Mouse (Mus musculus): ENCODE measurements around the gene Ccdc149.

Gene Ccdc149

DNA sequence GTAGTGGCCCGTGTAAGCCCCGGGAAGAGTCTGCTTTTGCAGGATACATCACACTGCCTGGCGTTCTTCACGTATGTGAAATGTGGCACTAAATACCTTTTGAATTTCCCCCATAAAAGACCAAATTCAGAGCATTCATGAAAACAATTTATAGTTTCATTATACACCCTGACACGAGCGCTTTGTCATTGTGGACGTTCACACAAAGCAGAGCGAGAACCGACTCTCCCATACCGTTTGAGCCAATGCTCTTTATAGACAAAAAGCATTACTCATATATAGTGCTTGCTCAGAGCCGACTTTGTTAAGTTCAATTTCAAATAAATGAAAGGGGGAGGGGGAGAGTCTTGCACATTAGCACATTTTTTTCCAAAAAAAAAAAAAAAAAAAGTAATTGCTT is 31.0 kb downstream of the Ccdc149 start:
- DNase-seq (ENCODE audit: low spot score in 2 of 2): no peak

DNA sequence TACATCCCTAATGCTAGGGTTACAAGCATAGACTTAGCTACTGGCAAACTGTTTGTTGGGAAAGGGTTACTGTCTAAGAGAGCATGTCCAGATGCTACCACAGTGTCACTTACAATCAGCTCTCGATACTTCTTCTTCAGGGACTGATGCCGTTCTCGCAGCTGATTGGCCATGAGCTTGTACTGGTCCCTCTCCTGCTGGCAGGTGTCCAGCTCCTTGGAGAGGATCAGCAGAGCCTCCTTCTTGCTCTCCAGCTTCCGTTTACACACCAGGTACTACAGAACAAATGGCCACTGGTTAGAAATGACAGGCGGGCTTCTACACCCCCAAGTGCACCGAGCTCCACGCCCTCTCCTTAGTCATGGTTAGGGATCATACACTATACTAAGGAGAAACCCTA is 32.4 kb downstream of the Ccdc149 start:
- DNase-seq (ENCODE audit: low spot score in 2 of 2): no peak

DNA sequence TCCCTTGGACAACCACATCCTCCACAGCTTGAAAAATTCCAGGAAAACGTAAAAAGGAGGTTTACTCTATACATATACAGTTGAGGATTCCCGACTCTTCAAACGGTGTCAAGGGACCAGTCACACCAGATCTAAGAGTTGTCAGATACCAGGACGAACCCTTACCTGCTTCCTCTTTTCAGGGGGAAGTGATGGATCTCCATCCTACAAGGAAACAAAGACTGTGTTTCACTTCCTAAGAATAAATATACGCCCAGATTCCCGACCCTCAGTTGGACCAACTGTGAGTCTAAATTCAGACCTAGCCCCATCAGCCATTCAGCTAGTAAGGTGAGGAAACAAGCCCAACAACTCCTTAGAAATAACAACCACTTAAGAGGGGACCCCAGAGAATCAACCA is 35.8 kb downstream of the Ccdc149 start:
- no peak for DNase-seq (ENCODE audit: low spot score in 2 of 2)

DNA sequence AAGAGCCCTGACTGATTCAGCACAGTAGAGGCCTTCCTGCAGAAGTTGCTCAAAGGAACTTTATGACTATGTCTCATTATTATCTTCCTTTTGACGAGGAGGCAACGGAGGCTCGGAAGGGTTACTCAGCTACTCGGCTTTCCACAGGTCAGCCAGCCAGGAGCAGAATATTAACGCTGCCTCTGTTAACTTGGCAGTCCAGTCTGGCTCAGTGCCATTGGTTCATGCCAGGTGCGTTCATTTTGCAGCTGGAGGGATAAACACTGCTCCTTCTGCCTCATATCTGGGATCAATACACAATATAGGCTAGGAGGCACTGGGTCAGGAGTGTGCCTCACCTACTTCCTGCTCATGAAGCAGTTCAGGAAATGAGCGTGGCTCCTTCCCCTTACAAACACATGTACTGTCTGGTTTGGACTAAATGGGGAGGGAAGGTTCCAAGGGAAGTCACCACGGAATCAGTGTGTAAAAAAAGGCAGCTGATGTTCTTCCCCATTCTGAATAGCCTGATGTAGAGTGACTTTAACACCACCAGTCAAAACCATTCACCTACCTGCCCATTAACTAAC is 40.0 kb downstream of the Ccdc149 start:
- DNase-seq (ENCODE audit: low spot score in 2 of 2): no peak

DNA sequence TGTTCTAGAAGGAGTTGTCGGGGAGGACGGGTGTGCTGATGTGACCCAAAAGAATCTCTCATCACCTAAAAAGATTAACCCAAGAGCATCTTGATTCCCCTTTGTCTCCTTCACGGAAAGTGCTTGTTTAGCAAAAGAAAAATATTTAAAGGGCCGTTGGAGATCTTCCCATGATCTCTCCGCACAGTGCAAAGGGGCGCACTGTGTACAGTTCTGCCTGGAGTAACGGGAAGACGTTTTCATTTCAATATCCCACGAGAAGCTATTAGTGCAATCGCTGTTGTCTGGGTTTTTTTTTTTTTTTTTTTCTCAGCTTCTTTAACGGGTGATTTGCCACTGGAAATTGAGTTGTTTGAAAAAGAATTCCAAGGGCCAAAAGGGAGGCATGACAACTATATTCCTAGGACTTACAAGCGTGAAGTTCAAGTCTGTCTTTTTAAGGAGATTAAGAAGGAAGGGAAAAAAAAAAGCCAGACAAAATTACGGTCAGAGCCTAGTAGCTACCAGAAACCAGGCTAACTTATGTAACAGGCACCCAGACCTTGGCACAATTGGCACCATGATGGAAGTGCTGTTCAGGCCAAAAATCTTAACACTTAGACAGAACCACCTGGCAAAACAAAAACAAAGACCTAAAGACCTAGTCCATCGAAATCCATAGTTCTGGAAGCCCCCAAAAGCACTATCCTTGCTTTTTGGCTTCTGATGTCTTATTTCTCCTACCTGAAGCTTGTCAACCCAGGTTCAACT is 41.4 kb downstream of the Ccdc149 start:
- DNase-seq (ENCODE audit: low spot score in 2 of 2): no peak

DNA sequence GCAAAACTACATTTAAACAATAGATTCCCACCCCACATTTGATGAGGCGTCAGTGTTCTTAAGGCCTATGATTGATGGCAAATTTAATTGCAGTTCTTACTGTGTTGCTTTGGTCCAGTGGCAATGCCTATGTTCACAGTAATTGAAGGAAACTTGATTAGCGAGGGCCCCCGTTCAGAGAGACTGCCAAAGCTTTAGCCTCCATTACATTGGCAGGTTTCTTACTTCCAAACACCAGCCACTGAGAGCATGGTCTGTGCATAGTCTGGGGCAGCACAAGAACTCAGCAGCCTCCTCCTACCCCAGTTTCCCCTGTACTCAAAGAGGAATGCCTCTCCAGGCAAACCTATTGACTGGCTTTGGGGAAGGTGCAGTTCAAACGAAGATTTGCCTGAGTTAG is 42.7 kb downstream of the Ccdc149 start:
- no peak for DNase-seq (ENCODE audit: low spot score in 2 of 2)

DNA sequence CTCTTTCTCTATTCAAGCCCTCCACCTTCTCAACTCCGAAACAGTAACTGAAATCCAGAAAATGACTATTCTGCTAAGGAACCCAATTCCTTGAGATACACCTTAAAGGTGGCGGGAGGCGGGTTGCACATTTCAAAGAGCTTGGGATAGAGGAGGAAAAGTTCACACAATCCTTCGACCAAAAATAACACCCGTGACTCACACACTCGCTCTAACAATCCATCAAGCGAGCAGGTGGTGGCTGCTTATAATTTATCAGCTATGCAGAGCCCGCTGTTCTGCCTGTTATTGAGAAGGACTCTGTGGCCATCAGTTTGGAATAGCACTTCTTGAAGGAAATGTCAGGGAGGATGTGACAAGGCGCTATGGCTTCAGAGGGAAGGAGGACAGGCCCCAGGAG is 45.5 kb downstream of the Ccdc149 start:
- DNase-seq (ENCODE audit: low spot score in 2 of 2): no peak

DNA sequence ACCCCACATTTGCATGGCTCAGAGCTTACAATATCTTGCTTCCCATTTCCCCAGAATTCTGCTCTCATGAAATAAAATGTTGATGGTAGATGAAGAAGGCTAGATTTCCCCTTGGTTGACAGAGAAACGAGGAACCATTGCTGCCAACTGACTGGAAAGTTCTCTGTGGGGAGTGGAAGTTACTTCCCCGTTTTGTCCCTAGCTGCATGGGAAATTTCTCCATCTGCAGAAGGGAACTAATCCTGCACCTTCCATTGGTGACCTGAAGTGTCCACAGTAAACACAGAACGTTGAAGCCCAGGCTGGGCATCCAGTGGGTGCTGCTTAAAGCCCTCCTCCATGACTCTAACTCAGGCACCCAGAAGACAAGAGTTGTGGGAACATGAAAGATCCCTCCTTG is 47.4 kb downstream of the Ccdc149 start:
- no peak for DNase-seq (ENCODE audit: low spot score in 2 of 2)

DNA sequence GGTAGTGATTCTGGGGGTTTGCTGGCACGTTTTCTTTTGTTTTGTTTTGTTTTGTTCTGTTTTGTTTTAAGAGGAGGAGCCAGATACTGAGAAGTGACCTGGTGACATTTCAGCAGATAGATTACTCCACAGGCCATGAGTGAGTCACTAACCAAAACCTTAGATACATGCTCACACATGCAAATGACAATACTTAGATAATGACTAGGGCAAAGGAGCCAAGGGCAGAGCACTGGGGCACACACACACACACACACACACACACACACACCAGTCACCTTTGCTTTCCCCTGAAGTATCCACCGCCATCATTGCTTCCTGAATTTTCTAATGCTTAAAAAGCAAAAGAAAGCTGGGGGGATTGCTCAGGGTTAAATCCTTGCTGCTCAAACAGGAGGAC is 54.8 kb downstream of the Ccdc149 start:
- no peak for DNase-seq (ENCODE audit: low spot score in 2 of 2)

DNA sequence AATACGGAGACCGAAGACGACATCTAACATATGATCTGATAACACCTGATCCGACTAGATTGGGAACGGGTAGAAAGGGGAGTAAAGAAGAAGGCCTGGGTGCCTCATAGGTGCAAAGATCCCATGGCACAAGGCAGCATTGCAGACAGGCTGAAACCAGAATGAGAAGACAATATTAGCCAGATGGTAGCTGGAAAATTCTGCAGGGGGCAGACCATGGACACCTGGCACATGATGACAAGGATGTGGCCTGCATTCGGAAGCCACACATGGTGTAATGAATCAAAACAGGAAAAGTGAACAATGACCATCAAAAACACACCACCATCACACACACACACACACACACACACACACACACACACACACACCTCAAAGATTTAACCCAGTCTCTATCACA is 55.4 kb downstream of the Ccdc149 start:
- DNase-seq (ENCODE audit: low spot score in 2 of 2): no peak

DNA sequence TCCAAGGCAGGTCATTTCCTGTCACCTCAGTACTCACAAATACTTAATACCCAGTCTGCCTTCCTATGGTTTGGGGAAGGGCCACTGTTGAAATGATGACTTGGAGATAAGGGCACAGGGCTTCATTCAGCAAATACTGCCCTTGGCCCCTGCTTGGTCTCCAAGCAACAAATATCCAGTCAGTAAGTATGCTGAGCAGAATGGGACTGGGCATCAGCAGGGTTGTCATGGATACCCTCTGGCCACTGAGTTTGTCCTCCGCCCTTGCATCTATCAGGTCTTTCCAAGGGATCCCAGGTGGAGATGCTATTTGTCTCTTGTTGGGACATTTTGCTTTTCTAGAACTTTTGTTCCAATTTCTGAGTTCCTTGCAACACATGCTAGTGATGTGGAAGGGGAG is 56.1 kb downstream of the Ccdc149 start:
- DNase-seq (ENCODE audit: low spot score in 2 of 2): no peak

DNA sequence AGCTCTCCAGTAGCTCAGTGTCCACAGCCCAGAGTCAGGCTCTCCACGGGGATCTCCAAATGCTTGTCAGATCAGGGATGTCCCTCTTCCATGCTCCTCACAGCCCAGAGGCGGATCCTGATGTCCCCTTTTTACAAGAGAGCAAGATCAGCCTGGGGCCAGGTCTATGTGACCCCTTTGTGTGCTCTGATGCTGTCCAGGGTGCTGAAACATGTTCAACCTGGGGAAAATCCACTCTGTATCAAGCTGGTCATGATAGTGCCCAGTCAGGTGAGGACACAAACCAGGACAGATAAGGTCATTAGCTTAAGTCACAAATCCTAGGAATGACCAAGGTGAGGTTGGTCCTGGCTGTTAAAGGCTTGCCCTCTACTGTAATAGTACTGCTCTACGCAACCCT is 59.8 kb downstream of the Ccdc149 start:
- no peak for DNase-seq (ENCODE audit: low spot score in 2 of 2)

DNA sequence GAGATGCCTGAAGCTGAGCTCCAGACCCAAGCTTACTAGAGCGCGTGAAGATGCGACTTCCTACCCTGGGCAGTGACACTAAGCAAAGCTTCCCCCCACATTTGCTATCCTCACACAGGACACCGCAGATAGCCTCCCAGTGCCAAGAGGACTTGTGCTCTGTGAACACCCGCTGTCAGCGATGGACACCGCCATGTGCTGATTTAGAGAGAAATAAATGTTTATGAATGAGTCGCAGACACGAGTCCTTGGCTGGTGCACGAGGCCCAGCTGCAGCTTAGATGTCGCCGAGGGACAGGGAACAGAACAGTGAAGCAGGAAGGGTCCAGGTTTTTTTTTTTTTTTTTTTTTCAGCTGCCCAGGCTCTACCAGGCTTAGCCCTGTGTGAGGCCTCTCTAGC is 61.1 kb downstream of the Ccdc149 start:
- DNase-seq (ENCODE audit: low spot score in 2 of 2): no peak

DNA sequence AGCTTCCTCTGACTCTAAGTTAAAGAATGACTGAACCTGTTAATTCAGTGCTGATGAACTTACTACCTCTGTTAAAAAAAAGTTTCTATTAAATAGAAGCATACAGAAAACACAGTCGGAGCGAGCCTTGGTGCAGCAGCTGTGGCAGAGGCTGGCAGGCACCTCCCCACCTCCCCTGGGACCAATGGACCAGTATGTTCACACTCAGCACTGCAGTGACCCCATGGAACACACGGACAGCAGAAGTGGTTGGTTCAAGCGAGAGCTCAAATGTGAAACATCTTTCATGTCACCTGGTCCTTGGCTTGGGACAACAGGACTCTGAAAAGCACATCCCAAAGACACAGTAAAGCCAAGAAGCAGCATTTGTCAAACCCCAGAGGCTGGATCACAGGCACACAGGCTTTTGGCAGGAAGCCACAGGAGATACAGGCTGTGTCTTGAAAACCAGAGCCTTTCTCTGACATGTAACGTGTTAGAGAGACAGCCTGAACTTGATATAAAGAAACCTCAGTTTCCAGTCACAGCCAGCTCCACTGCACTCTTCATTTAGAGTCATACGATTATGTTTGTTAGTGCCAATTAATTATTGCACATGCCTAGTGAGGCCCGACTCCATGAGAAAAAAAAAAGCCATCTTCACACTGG is 62.5 kb downstream of the Ccdc149 start:
- no peak for DNase-seq (ENCODE audit: low spot score in 2 of 2)

DNA sequence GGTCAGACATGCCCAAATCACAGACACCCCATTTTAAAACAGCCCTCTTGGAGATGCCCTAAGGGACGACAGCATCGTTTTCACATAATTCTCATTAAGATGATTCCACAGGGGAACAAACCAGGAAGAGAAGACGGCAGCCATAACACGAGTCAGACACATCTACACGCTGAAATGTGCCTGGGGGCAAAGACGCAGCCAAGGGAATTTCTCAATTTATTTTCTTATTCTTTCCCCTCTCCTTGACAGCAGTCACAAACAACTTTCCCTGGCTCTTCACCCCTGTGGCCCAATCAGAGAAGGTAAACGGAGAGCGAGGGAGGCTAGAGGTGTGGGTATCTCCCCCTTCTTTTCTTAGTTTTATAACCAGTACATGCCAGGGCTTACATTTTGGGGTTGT is 66.9 kb downstream of the Ccdc149 start:
- DNase-seq (ENCODE audit: low spot score in 2 of 2): no peak

DNA sequence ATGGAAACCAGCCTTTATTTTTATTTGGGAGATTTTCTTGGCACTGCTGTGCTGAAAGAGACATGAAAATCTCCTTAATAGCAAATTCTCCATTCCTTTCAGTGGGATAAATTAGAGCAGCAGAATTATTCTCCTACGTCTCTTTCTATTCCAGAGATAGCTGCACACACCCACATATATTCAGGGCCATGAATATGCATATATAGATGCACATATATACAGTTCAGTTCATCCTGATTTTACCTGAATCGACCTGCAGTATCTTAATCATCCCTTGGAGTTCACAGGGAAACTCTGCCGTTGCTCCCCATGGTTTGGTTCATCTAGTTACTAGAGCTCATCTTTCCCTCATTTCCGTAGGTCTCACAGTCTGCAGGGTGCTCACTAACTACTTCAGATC is 77.6 kb downstream of the Ccdc149 start:
- no peak for DNase-seq (ENCODE audit: low spot score in 2 of 2)

DNA sequence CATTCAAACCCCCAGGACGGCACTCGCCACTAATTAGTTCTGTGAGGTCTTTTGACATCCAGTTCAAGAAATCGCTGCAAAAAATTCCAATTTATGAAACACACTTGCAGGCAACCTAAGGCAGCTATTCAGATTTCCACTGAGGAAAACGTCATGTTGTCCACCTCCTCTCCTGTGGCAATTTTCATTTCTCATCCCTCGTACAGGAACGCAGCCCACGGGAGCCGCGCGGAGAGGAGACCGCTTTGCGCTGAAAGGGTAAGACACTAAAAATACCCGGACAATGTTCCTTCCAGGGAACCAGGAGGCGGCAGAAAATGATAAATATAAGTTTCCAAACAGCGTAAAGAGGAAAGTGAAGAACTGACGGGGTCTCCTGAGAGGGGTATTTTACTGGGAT is 79.8 kb downstream of the Ccdc149 start:
- DNase-seq (ENCODE audit: low spot score in 2 of 2): no peak

DNA sequence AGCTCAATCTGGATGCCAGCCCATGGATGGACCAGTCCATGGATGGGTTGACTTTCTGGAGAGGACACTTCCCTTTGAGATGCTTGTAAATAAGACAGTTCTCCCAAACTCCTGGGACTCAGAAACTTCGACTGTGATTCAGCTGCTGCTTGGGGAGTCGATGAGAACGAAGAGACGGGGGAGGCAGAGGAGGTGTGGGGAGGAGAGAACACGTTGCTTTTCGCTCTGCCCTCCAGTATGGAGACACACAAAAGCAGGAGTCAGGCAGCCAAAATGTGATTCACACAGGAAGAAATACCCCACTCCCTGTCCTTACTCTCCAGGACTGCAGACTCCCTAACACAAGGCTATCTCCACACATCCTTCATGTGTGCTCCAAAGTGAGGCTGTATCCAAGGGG is 80.9 kb downstream of the Ccdc149 start:
- DNase-seq (ENCODE audit: low spot score in 2 of 2): no peak

DNA sequence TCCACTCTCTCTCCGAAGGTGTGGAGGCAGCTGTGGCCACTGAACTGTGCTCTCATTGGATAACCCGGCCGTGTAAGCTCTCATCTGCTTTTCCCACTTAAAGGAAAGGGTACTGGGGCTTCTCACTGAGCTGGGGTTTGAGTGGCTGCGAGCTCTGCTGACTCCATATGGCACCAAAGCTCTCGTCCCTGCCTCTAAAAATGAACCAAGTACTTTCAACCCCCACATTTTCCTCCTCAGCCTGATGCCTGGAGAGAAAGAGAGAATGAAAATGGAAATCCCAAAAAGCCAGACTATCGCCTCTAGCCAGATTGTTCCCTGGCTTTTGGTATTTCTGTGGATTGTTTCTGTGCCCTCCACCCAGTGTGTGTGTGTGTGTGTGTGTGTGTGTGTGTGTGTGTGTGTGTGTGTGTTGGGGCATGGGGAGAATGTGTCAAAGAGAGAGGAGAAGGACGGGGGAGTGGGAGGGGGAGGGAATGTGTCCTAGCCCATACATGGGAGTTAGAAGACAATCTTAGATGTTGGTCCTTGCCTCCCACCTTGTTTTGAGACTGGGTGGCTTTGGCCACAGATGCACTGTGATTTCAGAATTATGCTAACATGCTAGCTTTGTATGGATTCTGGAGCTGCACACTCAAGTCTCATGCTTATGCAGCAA is 83.1 kb downstream of the Ccdc149 start:
- no peak for DNase-seq (ENCODE audit: low spot score in 2 of 2)

DNA sequence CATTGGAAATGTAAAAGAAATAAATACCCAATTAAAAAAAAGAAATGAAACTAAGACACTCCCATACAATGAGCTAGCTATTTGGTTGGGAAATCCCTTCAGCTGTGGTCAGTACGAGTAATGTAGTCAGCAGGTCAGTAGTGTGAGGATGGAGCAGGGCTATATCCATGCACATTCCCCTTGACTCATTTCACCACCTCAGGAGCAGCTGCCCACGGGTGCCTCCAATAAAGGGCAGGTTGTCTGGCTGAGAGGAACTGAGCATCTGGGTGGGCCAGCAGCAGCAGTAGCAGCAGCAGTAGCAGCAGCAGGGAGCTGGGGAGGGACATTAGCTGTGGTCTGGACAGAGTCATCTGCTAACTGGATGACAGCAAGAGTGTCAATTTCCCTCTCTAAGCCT is 85.3 kb downstream of the Ccdc149 start:
- no peak for DNase-seq (ENCODE audit: low spot score in 2 of 2)

DNA sequence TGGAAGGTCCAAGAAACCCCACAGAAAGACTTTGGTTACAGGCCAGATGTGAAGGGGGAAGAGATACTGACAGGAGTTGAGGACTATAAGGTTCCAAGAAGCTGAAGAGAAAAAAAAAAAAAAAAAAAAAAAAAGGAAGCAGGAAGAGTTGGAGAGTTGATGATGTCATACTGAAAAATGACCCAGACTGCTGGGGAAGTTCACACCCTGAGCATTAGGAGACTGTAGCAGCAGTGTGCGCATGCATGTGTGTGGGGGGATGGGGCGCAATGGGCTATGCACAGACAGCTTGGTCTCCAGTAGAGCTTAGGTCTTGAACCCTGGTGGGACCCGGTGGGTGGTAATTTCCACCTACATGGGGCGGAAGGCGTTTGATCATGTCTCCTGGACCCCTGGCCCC is 87.6 kb downstream of the Ccdc149 start:
- DNase-seq (ENCODE audit: low spot score in 2 of 2): no peak

DNA sequence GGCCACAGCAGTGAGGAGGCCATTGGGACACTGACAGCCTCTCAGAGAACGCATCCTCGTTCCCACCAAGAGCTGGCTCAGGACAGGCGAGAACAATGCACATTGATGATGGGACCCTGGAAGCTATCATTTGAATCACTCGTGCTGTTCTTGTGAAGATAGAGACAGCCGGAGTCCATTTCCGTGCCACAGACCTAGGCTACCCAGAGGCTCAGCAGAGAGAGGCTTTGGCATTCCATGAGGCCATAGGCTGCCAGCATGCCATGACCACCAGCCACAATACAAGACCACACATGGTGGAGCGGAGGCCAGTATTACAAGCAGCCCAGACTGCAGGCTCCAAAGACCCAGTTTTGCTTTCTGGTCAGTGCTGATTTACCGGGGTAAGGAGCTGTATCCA is 88.5 kb downstream of the Ccdc149 start:
- DNase-seq (ENCODE audit: low spot score in 2 of 2): no peak

DNA sequence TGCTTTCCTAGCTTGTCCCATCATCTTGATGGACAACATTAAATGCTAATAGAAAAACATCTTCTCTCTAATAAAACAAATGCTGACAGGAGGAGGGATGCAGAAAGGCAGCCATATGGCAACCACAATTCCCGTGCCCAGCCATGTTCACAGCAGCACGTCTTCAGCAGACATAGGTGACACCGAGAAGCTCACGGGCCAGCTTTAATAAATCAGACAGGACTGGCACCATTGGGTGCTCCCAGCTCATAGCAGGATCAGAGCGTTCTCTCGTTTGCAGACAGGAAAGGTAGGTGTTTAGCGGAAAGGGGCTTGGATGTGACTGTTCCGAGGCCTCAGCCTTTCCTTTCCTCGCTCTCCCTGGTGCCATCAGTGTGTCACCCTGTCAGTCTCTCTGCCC is 95.5 kb downstream of the Ccdc149 start:
- no peak for DNase-seq (ENCODE audit: low spot score in 2 of 2)
